Mouse (Mus musculus) mature B cell (primary cell): ENCODE results near the gene Gm815.

Experiments used
- in situ Hi-C: fragments of 300-500 bp; cut with MboI; formaldehyde crosslinking; loops from 2 replicates; pipeline ENCODE4 v1.14.3; 2019

The Gm815 gene

DNA sequence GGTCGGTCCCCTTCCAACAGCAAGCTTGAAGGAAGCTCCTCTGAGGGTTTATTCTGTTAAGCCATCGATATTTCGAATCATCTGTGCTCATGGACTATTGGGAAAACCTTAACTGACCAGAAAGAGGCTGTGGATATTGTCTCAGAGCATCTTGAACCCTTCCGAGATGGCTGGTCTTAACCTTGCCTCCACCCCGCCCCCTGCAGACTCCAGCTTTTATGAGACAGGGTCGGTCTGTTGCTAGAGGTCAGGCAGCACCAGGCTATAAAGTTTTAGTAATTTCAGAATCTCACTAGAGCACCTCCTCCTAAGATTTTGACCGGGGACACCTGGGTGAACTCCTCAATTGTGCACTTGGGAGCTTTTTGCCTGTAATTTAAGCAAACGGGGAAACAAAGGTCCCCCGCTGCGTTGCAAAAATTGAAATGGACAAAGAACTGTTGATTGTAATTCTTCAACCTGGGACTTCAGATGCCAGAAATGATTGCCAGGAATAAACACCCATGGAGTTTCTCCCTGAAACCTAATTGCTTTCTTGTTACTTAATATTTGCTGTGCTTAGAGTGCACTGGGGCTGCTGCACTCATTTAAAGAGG lies 8.4 kb upstream of the Gm815 start:
- in situ Hi-C loops = no loop called here

DNA sequence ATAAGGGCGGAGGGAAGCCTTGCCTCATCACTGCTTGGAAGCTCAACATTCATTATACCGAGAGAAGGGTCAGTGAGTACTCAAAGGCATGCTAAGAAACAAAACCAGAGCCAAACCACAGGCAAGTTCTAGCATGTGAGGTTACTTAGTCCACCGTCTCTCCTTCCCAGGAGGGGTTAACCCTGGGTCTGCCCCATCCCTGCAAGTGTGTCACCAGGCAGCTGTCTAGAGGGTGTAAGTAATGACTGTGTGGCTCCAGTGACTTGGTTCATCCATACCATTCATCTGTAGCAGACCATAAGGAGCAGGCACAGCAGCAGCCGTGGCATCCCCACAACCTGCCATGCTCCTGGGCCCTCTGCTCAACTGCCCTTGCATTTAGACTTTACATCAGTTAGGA lies 5.8 kb upstream of the Gm815 start:
- in situ Hi-C loops = no loop called here

DNA sequence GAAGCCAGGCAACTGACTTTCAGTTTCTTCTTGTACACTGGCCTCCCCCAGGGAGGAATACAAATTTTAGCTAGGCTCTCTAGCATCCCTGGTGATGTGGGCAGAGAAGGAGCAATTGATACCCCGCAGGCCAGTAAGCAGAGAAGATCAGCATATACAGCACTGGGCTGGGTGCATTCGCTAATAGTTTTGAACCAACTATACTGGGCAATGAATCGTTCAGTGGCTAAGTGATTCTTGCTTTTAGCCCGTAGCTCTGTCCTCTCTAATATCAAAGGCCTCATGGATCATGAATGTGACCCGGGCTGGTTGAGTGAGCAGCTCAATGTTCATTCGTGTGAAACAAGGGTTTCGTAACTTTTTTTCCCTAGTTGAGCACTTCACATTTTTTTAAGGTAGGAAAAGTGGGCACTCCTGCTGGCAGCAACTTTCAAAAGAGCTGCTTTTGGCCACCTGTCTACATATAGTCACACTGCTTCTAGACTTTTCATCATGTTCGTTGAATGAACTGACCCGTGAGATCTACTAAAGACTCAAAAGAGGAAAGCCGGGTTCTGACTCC lies 3.7 kb upstream of the Gm815 start:
- in situ Hi-C loops = no loop called here

DNA sequence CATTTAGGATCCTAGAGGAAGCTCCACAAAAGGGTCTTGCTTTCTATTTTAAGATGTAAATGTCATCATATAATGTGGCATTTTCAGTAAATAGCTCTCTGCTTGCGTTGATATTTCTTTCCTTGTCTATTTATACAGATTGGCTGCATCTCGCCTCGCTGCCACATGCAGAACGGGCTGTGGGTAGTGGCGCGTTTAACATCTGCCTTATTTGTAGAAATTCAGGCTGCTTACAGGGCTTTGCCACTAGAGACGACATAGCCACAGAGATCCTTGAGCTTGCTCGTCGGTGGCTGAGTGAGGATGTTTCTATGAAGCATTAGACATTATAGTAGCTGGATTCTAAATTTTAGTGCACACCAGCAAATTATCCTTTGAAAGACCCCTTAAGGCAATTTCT lies 2.5 kb downstream of the Gm815 start:
- in situ Hi-C loops = no loop called here

DNA sequence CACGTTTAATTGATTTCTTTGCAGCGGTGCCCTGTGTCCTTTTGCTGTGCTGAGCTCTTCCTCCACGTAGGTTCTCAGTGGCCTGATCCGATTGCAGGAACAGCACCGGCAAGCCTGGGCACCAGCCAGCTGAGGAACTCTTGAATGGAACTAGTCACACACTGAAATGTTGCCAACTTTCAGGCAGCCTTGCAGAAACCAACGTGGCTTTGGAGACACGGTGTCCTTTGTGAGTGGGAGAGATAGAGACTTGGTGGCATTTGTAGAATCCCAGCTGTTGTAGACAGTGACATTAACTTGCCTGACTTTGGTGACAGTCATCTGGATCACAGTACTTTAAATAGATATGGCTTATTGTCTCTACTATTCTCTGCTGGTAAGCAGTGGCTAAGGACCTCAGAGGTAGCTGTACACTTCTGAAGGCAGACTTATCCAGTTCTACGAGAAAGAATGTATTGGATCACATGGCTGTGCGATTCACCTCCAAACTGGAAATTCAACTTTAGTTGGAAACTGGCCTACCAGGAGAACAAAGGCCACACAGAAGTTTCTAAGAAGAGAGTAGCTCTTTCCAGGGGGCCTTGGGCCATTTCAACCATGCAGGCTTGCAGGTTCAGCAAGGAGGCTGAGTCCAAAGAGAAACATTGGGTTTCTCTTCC lies 5.8 kb downstream of the Gm815 start:
- in situ Hi-C loops = no loop called here

DNA sequence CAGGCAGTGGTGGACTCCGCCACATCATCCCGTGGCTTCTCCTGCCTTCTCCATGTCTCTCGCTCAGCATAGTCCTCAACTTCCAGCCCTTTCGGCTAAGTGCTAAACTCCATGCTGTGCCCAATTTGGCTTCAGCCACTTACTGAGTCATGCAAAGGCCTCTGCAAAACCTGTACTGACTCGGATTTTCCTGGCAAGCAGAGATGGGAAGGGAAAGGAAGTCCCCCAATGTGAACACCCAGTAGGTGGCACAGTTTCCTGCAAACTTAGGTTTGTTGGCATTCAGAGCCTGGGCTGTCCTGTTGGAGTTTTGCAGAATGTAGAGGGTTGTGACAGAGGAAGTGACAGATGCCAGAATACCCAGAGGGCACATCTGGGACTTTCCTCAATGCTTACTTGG lies 7.2 kb downstream of the Gm815 start:
- in situ Hi-C loops = no loop called here

DNA sequence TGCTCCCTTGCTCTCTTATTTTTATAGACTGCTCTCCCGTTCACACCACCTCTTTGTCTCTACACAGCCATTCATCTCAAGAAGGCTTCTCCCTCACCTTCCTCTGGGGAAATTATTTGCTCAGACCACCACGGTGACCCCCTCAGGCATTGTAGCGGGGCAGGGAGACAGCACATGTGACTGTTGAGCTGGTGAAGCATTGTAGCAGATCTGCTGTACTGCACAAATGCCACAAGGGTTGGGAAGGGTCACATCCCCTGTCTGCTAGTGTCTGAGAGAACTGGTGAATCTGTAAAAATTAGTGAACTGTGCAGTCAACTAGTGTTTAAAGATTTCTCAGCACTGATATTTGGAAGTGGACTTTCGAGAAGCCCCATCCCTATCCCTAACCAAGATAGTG lies 16.5 kb downstream of the Gm815 start:
- in situ Hi-C loops = no loop called here

DNA sequence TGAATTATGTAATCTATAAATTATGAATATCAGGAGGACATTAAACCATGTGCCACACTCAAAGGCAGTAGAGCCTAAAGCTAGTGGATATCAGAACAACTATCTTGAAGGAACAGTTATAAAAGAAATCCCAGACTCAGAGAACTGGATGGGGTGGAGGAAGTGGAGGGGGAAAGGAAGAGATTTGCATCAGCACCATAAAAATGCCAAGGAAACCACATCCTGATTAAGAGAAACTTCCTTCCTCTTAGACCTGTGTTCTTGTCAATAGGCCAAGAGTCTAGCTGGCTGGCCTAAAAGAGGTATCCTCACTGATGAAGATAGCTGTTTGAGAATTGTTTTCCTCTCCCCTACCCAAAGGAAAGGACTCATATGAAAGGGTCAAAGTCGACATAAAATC lies 28.6 kb downstream of the Gm815 start:
- in situ Hi-C loops = no loop called here

DNA sequence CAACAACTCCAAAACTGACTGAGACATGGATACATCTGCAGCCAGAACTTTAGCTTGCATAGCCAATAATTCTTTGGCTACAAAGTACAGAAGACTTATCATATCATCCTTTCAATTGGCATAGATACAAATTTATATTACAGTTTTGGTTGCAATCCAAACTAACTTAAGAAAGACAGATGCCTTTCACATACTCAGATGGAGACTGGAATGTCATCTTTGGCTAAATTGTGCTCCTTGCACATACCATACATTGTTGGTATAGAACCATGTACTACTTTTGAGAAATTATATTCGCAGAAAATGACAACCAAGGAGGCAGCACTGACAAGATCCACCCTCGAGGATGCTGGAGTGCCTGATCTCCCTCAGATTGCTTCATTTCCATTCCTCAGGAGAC lies 35.1 kb downstream of the Gm815 start:
- in situ Hi-C loops = no loop called here

DNA sequence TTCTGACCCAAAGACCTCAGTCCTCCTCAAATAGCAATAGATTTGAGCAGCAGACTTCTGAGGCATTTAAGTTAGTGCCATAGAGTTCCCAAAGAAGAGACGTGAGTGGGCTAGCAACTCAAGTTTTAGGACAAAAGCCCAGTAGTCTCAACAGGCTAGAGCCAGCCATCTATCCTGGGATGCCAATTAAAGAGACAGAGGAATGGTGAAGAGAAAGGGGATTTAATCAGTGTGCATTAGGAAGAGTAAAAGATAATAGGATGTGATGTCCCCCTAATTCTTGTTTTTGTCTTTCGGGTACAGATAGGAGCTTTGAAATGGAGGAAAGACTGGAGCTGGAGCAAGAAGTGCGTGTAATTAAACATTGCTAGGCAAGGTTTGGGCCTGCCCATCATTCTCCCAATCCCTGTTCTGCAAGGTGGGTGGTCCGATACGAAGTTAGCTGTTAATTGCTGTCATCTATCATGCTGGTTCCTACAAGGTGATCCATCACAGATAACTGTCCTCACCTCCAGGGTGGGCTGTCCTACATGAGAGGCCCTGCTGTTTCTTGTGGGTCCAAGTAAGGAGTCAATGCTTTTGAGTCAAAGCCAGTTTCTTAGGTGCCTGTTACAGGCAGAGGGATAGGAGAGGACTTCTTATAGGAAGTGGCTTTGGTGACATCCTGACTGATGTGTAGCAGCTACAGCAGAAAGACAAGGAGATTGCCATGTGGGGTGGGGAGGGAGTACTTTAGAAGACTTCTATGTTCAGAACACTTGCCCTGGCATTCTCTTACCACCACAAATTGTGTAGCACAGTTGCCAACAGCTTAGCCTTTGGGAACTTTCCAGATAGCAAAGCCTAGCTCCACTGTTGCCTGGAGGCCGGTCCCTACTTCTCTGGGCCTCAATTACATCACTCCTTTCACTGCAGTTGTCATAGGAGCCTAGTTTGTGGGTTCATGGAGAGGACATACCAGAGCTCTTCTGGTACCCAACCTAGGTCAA lies 44.9 kb downstream of the Gm815 start:
- in situ Hi-C loops = no loop called here

DNA sequence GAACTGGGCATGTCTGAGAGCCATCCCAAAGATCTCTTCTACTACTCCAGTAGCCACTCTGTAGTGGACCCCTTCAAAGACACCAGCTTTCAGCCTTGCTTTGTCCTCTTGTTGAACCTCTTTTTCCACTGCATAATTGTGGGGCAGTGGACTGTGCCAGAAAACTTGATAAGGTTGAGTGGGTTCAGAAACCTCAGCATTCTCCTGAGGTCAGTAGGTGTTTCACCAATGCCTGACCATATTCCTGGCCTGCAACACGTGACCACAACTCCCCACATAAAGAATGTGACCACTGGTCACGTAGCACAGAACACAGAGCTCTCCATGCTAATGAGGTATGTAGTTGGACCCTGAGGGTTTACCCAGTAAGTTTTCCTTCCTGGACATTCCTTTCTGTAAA lies 48.5 kb downstream of the Gm815 start:
- in situ Hi-C loops = no loop called here
